Mouse (Mus musculus) erythroblast, embryonic 14.5 days (primary cell): ENCODE results near the gene Ipo13. TPM values are rescaled to one million over a fixed set of nuclear protein-coding genes. Genes with fewer than 3 reads are reported as not detected.

Experiments used
- H3K27me3 ChIP-seq: 2 replicates; pipeline ENCODE4 v1.6.1; 2012; ENCODE audit warnings: inconsistent platforms; ENCODE audit not compliant: control insufficient read depth
- H3K36me3 ChIP-seq: 2 replicates; pipeline ENCODE4 v1.6.1; 2012; ENCODE audit warnings: mild to moderate bottlenecking, inconsistent platforms; ENCODE audit not compliant: control insufficient read depth
- H3K4me1 ChIP-seq: 2 replicates; pipeline ENCODE4 v1.6.1; 2012; ENCODE audit warnings: inconsistent platforms; ENCODE audit not compliant: control insufficient read depth
- H3K4me3 ChIP-seq: replicated peaks from 2 replicates; pipeline ENCODE3; 2012; ENCODE audit warnings: moderate library complexity, mild to moderate bottlenecking, inconsistent platforms
- H3K9me3 ChIP-seq: 2 replicates; pipeline ENCODE4 v1.6.1; 2012; ENCODE audit warnings: low read length, inconsistent platforms, mixed read lengths; ENCODE audit not compliant: control insufficient read depth
- GATA1 ChIP-seq: IDR thresholded peaks from 2 replicates; pipeline ENCODE4 v1.6.1; 2012; ENCODE audit warnings: low read length, inconsistent platforms, mixed read lengths
- TAL1 ChIP-seq: IDR thresholded peaks from 3 replicates; pipeline ENCODE4 v1.6.1; 2012; ENCODE audit warnings: low read length, inconsistent platforms, mixed read lengths
- polyA plus RNA-seq: library from polyadenylated mRNA; stranded (reverse); fragments of >175 nt; gene quantifications from 2 replicates; pipeline ENCODE4 v1.2.3, GENCODE M21; 2012

Gene Ipo13
- polyA plus RNA-seq, 1 experiment: 3.5 TPM

DNA sequence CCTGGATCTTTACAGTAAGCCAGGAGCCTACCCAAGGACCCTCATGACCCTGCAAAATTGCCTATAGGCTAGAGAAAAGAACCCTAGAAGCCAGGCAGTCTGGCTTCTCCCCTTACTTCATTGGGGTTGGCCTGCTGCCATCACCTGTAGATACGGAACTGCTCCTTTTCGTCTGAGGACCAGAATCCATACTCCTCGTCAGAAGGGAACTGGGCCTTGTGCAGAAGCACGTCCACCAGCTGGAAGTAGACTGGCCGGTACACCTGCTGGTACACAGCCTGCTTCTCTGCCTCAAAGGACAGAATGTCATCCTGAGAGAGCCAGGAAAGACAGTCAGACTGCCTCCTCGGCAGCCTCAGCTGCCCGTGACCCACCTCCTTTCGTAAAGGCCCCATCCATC is 10.0 kb downstream of the Ipo13 start:
- no peak overlapping the region for H3K4me3 ChIP-seq
- TF ChIP-seq TAL1 (no peak), GATA1 (no peak)
- no peaks in the 10 kb centered on the region for H3K9me3 ChIP-seq
- peaks cover 98% of the 10 kb centered on the region for H3K36me3 ChIP-seq
- peaks cover 11% of the 10 kb centered on the region for H3K4me1 ChIP-seq
- no peaks in the 10 kb centered on the region for H3K27me3 ChIP-seq

DNA sequence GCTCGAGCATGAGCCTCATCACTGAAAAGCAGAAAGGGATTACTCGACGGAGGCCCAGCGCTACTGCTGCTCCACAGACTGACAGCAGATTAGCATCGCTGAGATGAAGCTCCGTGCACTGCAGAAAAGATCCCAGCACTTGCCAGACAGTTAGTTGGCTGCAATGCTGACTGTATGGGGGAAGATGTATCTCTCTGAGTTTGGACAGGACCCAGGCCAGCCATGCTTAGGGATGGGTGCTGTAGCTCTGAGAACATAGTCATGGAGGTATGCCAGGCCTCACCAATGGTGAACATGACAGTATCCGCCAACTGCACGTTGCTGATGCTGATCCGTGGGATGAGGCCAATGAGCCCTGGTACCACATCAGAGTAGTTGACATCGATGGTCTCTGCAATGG is 10.7 kb downstream of the Ipo13 start:
- H3K4me1 ChIP-seq: peaks cover 8% of the 10 kb centered on the region
- no peaks in the 10 kb centered on the region for H3K9me3 ChIP-seq
- no peaks in the 10 kb centered on the region for H3K27me3 ChIP-seq
- H3K4me3 ChIP-seq: no peak overlapping the region
- H3K36me3 ChIP-seq: peaks cover 98% of the 10 kb centered on the region
- TF ChIP-seq TAL1 (no peak), GATA1 (no peak)

DNA sequence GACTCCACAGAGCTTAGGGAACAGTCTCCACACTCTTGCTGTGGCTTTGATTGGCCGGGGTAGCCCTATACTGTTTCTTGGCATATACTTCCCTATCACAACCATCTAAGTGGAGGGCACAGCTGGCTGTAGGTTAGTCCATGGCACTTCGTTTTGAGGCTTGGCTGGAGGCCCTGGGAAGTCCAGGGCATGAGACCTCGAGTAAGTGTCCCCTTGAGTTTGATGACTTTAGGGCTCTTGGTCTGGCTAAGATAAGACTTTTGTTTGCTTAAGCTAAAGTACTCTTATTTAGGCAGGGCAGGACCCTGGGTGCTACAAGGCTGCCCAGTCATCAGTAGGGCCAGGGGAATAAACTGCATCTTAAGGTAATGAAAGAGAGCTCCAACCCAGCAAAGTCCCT is 16.7 kb downstream of the Ipo13 start:
- Histone ChIP-seq H3K4me3 (no peak overlapping the region), H3K4me1 (peaks cover 4% of the 10 kb centered on the region; the same call in 1 of the 2 replicates), H3K27me3 (no peaks in the 10 kb centered on the region), H3K9me3 (no peaks in the 10 kb centered on the region), H3K36me3 (peaks cover 97% of the 10 kb centered on the region)
- TF ChIP-seq TAL1 (no peak), GATA1 (no peak)

DNA sequence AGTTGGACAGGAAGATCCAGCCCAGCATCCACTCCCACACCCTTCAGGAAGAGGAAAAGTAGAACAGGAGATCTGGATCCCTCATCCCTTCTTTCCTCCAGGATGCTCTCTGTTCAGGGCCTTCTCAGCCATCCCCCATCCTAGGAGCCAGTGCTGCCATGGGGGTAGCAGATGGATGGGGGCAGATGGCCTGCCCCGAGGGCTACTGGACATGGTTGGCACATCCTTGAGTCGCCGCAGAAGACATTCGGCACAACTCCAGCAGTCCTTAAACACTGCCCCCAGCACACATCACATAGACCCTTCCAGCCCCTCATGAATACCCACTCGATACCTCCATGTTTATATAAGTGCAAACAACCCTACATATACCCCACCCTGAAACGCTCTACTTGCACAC is 18.8 kb downstream of the Ipo13 start:
- H3K4me3 ChIP-seq: no peak overlapping the region
- peaks cover 77% of the 10 kb centered on the region for H3K36me3 ChIP-seq
- no peak for TF ChIP-seq TAL1
- TF ChIP-seq GATA1: no peak
- H3K27me3 ChIP-seq: no peaks in the 10 kb centered on the region
- H3K9me3 ChIP-seq: no peaks in the 10 kb centered on the region
- peaks cover 19% of the 10 kb centered on the region for H3K4me1 ChIP-seq

DNA sequence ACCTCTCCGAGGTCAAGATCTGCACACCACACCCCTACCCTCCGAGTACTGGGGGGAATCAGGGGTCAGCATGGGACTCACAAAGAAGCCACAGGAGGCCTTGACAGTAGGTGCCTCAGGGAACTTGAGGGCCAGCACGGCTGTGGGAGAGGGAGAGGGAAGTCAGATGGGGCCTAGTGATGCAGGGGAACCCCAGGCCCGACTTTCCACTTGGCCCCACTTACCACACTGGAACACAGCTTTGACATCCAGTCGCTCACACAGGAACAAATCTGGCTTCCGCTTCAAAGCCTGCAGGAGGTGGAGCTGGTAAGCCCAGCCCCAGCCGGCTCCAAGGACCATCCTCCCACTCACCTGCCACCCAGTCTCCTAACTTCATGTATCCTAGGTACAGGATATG is 19.5 kb downstream of the Ipo13 start:
- no peak for TF ChIP-seq TAL1
- no peak for TF ChIP-seq GATA1
- Histone ChIP-seq H3K9me3 (no peaks in the 10 kb centered on the region), H3K36me3 (peaks cover 75% of the 10 kb centered on the region), H3K4me1 (peaks cover 26% of the 10 kb centered on the region), H3K4me3 (no peak overlapping the region), H3K27me3 (no peaks in the 10 kb centered on the region)

DNA sequence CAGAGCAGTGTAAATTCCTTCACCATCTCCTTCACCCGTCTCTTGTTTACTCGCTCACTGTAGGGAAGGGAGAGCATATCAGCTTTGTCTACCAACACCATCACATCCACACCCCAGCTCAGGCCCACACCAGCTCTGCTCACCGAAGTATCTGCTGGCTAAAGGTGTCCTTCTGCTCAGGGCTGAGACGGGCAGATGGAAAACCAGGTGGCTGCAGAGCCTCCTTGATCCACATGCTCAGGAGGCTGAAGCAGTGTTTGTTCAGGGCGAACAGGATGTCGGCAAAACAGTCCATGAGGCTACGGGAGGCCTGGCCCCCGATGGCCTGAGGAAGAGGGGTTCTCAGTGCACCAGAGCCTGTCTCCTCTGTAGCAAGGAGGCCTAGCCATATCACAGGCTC is 20.2 kb downstream of the Ipo13 start:
- TF ChIP-seq GATA1 (no peak), TAL1 (no peak)
- H3K4me1 ChIP-seq: peaks cover 31% of the 10 kb centered on the region
- peaks cover 75% of the 10 kb centered on the region for H3K36me3 ChIP-seq
- no peaks in the 10 kb centered on the region for H3K27me3 ChIP-seq
- no peak overlapping the region for H3K4me3 ChIP-seq
- no peaks in the 10 kb centered on the region for H3K9me3 ChIP-seq

DNA sequence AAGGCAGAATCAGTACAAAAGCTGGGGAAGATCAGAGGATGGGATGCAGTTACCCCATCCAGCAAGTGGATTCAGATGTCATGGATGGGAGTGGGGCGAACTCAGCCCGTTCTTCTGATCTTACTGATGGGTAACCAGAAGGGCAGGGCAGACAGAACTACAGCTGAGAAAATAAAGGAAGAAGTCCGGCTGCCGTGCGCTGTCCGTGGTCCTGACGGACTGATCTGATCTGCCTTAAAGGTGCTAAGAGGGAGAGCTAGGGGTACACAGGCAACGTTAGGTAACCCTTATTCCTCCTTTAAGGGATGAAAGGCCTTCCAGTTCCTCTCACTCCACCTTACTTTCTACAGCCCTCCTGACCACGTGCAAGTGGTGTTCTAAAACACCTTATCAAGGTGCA is 21.4 kb downstream of the Ipo13 start:
- Histone ChIP-seq H3K4me3 (no peak overlapping the region), H3K36me3 (peaks cover 71% of the 10 kb centered on the region), H3K4me1 (peaks cover 34% of the 10 kb centered on the region), H3K9me3 (no peaks in the 10 kb centered on the region), H3K27me3 (no peaks in the 10 kb centered on the region)
- TF ChIP-seq GATA1 (no peak), TAL1 (no peak)

DNA sequence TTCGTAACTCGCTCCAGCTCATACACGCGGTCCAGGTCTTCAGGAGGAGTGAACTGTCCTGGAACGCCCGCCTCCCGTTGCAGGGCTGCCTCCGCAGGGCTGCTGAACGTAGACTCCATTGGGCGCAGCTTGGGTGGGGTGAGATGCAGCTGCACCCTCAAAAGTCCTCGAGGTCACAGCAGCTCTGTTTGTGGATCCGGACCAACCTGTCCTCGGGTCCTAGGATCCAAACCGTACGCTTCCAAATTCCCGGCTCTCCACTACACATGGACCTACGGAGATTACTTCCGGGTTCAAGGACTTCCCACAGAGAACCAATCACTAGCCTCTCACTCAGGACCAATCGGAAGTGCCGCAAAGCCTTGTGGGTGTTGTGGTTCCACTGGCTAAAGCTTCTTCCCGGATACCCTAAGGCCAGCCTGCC is 23.0 kb downstream of the Ipo13 start, which contains the start of gene Dph2:
TSS of gene Dph2 (minus strand) at position 295 of the 424 bp plus-strand sequence.
- TF ChIP-seq GATA1 (no peak), TAL1 (no peak)
- H3K9me3 ChIP-seq: no peaks in the 10 kb centered on the region
- peaks cover 43% of the 10 kb centered on the region for H3K4me1 ChIP-seq
- H3K27me3 ChIP-seq: no peaks in the 10 kb centered on the region
- peak within 1 kb of the TSS; percentile 65 for H3K4me3 ChIP-seq
- peaks cover 57% of the 10 kb centered on the region for H3K36me3 ChIP-seq

DNA sequence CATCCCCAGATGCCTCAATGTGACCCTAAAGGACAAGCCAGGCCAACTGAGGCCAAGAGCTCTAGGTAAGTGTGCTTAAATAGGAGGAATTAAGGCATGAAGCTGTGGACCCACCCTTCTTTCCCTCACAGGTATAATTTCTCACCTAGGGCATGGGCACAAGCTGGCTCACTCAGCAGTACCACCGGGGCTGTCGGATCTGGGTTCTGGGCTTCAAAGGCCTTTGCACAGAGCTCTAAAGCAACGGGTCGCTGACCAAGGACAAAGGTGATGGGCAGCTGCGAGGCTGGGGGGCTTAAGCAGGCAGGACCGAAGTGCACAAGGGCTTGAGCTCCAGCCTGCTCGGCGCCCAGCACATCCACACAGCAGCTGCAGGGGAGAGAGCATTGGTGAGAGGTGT is 24.0 kb downstream of the Ipo13 start:
- Histone ChIP-seq H3K36me3 (peaks cover 54% of the 10 kb centered on the region), H3K4me3 (peak overlapping the region; percentile 65), H3K27me3 (no peaks in the 10 kb centered on the region), H3K4me1 (peaks cover 50% of the 10 kb centered on the region), H3K9me3 (no peaks in the 10 kb centered on the region)
- TF ChIP-seq TAL1 (no peak), GATA1 (no peak)

DNA sequence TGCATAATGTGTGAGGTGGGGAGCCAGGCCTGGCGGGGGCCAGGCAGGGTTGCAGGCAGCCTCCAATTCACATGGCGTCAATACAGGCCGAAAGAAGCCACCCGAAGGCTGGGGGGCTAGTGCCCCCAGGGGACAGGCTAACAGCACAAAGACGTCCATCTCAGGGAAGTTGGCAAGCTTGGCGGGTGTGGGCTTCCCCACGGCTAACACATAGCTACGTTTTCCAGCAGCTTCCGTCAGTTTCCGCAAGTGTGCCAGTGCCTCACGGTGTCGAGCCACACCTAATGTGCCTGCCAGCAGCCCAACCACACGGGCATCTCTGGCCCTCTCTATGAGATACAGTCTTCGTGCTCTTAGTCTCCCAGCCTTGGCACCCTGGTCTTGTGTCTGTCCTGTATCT is 24.8 kb downstream of the Ipo13 start:
- Histone ChIP-seq H3K27me3 (no peaks in the 10 kb centered on the region), H3K4me1 (peaks cover 58% of the 10 kb centered on the region), H3K36me3 (peaks cover 54% of the 10 kb centered on the region), H3K9me3 (no peaks in the 10 kb centered on the region), H3K4me3 (peak overlapping the region; percentile 4)
- TF ChIP-seq GATA1: no peak
- TF ChIP-seq TAL1: no peak
